Mouse (Mus musculus) testis, adult 2 months (tissue): ENCODE results near the gene Med7.

ENCODE experiments used
- CTCF ChIP-seq: fragments of 200-500 bp; IDR thresholded peaks from 2 replicates; pipeline ENCODE4 v1.5.1; 2012; ENCODE audit warnings: low read depth, mild to moderate bottlenecking, inconsistent platforms, low read length, moderate library complexity; ENCODE audit not compliant: control insufficient read depth, insufficient read depth, insufficient replicate concordance
- POLR2A ChIP-seq: fragments of 200-500 bp; IDR thresholded peaks from 2 replicates; pipeline ENCODE4 v1.6.1; 2012; ENCODE audit warnings: low read depth, mild to moderate bottlenecking, inconsistent platforms, low read length, moderate library complexity; ENCODE audit not compliant: control insufficient read depth

DNA sequence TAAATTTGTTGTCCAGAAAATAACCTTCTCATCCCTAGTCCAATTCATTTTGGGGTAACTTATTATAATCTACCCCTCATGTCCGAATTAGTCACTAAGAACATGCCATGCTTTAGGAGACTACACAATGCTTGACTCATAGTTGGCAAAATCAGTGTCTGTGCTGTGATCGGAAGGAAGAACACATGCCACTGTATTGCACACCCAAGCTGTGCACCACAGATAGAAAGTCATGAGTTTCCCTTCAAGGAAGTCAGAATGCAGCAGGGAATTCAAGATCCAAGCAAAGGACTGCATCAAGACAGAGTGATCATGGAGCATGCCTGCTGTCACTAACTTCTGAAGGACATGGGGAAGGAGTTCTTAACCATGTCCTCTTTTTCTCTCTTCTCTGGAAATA, 51.9 kb downstream of the Med7 start:
- TF ChIP-seq CTCF, result no peak
- TF ChIP-seq POLR2A, result no peak
